Mouse (Mus musculus) limb, embryonic 10.5 days (tissue): Measurements from ENCODE around the gene Gm20824. TPM values are rescaled to one million over a fixed set of nuclear protein-coding genes. Genes with fewer than 3 reads are reported as not detected.
"Not testable (repeated sequence)": the region's sequence is repeated elsewhere in the genome, so short reads cannot be mapped to it uniquely, and the experiment has no call there.

Source experiments
- DNase-seq: peaks from one replicate; pipeline ENCODE4 v3.0.0-alpha.2; 2017; ENCODE audit warnings: low spot score
- H3K27ac ChIP-seq: fragments of 300-500 bp; sonication (generic); 2 replicates; pipeline ENCODE4 v1.5.1; 2016; ENCODE audit warnings: mild to moderate bottlenecking
- H3K27me3 ChIP-seq: fragments of 300-500 bp; sonication (generic); 2 replicates; pipeline ENCODE4 v1.6.1; 2016; ENCODE audit warnings: low read depth, mild to moderate bottlenecking; ENCODE audit not compliant: poor library complexity, severe bottlenecking
- H3K36me3 ChIP-seq: fragments of 300-500 bp; sonication (generic); 2 replicates; pipeline ENCODE4 v1.6.1; 2016; ENCODE audit warnings: mild to moderate bottlenecking, moderate library complexity
- H3K4me1 ChIP-seq: fragments of 300-500 bp; sonication (generic); 2 replicates; pipeline ENCODE4 v1.6.1; 2016
- H3K4me3 ChIP-seq: fragments of 300-500 bp; sonication (generic); 2 replicates; pipeline ENCODE4 v1.5.1; 2016; ENCODE audit warnings: mild to moderate bottlenecking, moderate library complexity
- H3K9me3 ChIP-seq: fragments of 300-500 bp; sonication (generic); replicated peaks from 2 replicates; pipeline ENCODE4 v1.6.1; 2016; ENCODE audit warnings: mild to moderate bottlenecking
- WGBS: fragments of 180-500 bp; shearing (Covaris S2); methylation state at CpG from one replicate; pipeline ENCODE4 v1.1.7; 2016; 5-methylcytosine and 5-hydroxymethylcytosine counted together
- polyA plus RNA-seq: library from polyadenylated mRNA; unstranded; fragments of >200 nt; fragmentation: Nextera tagmentation; extraction: Ambion mirVana; gene quantifications from 2 replicates; pipeline ENCODE4 v1.2.1, GENCODE M21; 2016

Gm20824 gene
- not detected in 2 replicates for polyA plus RNA-seq

DNA sequence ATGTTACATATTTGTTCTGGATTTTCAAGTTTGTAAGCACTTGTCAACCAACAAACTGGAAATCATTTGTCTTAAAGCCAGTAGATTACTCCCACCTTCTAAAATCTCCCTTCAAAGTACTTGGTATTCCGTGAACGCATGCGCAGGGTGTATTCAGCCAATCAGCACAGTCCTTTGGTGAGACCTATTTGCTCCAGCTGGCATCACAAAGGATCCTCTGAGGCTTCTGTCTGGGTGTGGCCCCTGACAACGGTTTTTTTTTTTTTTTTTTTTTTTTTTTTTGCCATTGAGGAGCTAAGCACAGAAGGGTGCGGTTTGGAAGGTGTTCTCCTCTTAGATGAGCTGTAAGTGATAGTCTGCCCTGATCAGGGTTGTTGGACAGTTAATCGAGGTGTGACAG, at the start of gene Gm20824:
Gm20824 (plus strand) TSS at position 301 of the 400 bp plus-strand sequence.
- H3K9me3 ChIP-seq, H3K4me3 ChIP-seq, DNase-seq, H3K36me3 ChIP-seq, H3K4me1 ChIP-seq, H3K27ac ChIP-seq, H3K27me3 ChIP-seq: not testable (repeated sequence)
- 100% methylated on average over 1 of the region's 6 CpGs for WGBS

Other genes starting within 250 kb of the Gm20824 start
- gene Gm20825, start 186.4 kb upstream of the Gm20824 start, polyA plus RNA-seq = not detected in 2 replicates